Mouse (Mus musculus): Measurements from ENCODE around the gene Dusp23. TPM values are rescaled to one million over a fixed set of nuclear protein-coding genes. Genes with fewer than 3 reads are reported as not detected.

Gene Dusp23
- polyA plus RNA-seq, 1 experiment = 14.7 TPM

GRCm38 (mm10) chr1:172624081-172624480 lies 8.7 kb downstream of the Dusp23 start:
- DNase-seq (ENCODE audit: extremely low spot score in 1 of 2, low spot score in 1 of 2) = no peak

- DNase-seq (ENCODE audit: extremely low spot score in 1 of 2, low spot score in 1 of 2) = no peak
These were observed 9.2 kb downstream of the Dusp23 start for GRCm38 (mm10) chr1:172623599-172623998.

GRCm38 (mm10) chr1:172619235-172619634 lies 13.5 kb downstream of the Dusp23 start:
- peak in 1 of 2 experiments; percentile 75 for DNase-seq (ENCODE audit: extremely low spot score in 1 of 2, low spot score in 1 of 2)

- DNase-seq (ENCODE audit: extremely low spot score in 1 of 2, low spot score in 1 of 2) = no peak
These were observed 14.6 kb downstream of the Dusp23 start for GRCm38 (mm10) chr1:172618141-172618540.

GRCm38 (mm10) chr1:172617365-172618076 lies 15.2 kb downstream of the Dusp23 start:
- no peak for DNase-seq (ENCODE audit: extremely low spot score in 1 of 2, low spot score in 1 of 2)

GRCm38 (mm10) chr1:172616537-172617300 lies 16.0 kb downstream of the Dusp23 start:
- DNase-seq (ENCODE audit: extremely low spot score in 1 of 2, low spot score in 1 of 2) = peak in 1 of 2 experiments; percentile 35

- DNase-seq (ENCODE audit: extremely low spot score in 1 of 2, low spot score in 1 of 2) = no peak
These were observed 17.4 kb downstream of the Dusp23 start for GRCm38 (mm10) chr1:172615412-172615811.

GRCm38 (mm10) chr1:172614654-172615053 lies 18.1 kb downstream of the Dusp23 start:
- no peak for DNase-seq (ENCODE audit: extremely low spot score in 1 of 2, low spot score in 1 of 2)

- DNase-seq (ENCODE audit: extremely low spot score in 1 of 2, low spot score in 1 of 2) = no peak
These were observed 20.0 kb downstream of the Dusp23 start for GRCm38 (mm10) chr1:172612745-172613144.

GRCm38 (mm10) chr1:172611304-172611703 lies 21.5 kb downstream of the Dusp23 start:
- DNase-seq (ENCODE audit: extremely low spot score in 1 of 2, low spot score in 1 of 2) = no peak

GRCm38 (mm10) chr1:172602326-172602725 lies 30.4 kb downstream of the Dusp23 start, which contains the start of gene Fcrl6:
Fcrl6 (minus strand) TSS chr1:172602551.
- DNase-seq (ENCODE audit: extremely low spot score in 1 of 2, low spot score in 1 of 2) = no peak

GRCm38 (mm10) chr1:172594495-172594894 lies 38.3 kb downstream of the Dusp23 start:
- peak in 1 of 2 experiments; percentile 66 for DNase-seq (ENCODE audit: extremely low spot score in 1 of 2, low spot score in 1 of 2)

- no peak for DNase-seq (ENCODE audit: extremely low spot score in 1 of 2, low spot score in 1 of 2)
These were observed 38.8 kb downstream of the Dusp23 start for GRCm38 (mm10) chr1:172593956-172594355.

- DNase-seq (ENCODE audit: extremely low spot score in 1 of 2, low spot score in 1 of 2) = no peak
These were observed 39.4 kb downstream of the Dusp23 start for GRCm38 (mm10) chr1:172593321-172593720.

- peak in 1 of 2 experiments; percentile 29 for DNase-seq (ENCODE audit: extremely low spot score in 1 of 2, low spot score in 1 of 2)
These were observed 42.4 kb downstream of the Dusp23 start, which contains the start of gene Slamf8 for GRCm38 (mm10) chr1:172590385-172590784. Slamf8 (minus strand) TSS chr1:172590568.

- DNase-seq (ENCODE audit: extremely low spot score in 1 of 2, low spot score in 1 of 2) = no peak
These were observed 46.9 kb downstream of the Dusp23 start for GRCm38 (mm10) chr1:172585612-172586567.

GRCm38 (mm10) chr1:172585026-172585425 lies 47.7 kb downstream of the Dusp23 start:
- DNase-seq (ENCODE audit: extremely low spot score in 1 of 2, low spot score in 1 of 2) = no peak

GRCm38 (mm10) chr1:172584271-172584670 lies 48.5 kb downstream of the Dusp23 start:
- DNase-seq (ENCODE audit: extremely low spot score in 1 of 2, low spot score in 1 of 2) = no peak

- no peak for DNase-seq (ENCODE audit: extremely low spot score in 1 of 2, low spot score in 1 of 2)
These were observed 50.3 kb downstream of the Dusp23 start for GRCm38 (mm10) chr1:172582436-172582835.

Data from frontal cortex, adult 2 months (tissue).